Mouse (Mus musculus) thymus, adult 2 months (tissue): ENCODE data around the gene Prkcb.

Experiments
- CTCF ChIP-seq: fragments of 200-500 bp; IDR thresholded peaks from 2 replicates; pipeline ENCODE4 v1.5.1; 2012; ENCODE audit warnings: mild to moderate bottlenecking, control low read depth, low read length, moderate library complexity, borderline replicate concordance; ENCODE audit not compliant: control insufficient read depth, poor library complexity, insufficient read depth; ENCODE audit errors: extremely low read depth
- POLR2A ChIP-seq: fragments of 200-500 bp; IDR thresholded peaks from 2 replicates; pipeline ENCODE4 v1.6.1; 2012; ENCODE audit warnings: mild to moderate bottlenecking, low read length, control low read depth, moderate library complexity; ENCODE audit not compliant: control insufficient read depth, poor library complexity, insufficient read depth; ENCODE audit errors: extremely low read depth

DNA sequence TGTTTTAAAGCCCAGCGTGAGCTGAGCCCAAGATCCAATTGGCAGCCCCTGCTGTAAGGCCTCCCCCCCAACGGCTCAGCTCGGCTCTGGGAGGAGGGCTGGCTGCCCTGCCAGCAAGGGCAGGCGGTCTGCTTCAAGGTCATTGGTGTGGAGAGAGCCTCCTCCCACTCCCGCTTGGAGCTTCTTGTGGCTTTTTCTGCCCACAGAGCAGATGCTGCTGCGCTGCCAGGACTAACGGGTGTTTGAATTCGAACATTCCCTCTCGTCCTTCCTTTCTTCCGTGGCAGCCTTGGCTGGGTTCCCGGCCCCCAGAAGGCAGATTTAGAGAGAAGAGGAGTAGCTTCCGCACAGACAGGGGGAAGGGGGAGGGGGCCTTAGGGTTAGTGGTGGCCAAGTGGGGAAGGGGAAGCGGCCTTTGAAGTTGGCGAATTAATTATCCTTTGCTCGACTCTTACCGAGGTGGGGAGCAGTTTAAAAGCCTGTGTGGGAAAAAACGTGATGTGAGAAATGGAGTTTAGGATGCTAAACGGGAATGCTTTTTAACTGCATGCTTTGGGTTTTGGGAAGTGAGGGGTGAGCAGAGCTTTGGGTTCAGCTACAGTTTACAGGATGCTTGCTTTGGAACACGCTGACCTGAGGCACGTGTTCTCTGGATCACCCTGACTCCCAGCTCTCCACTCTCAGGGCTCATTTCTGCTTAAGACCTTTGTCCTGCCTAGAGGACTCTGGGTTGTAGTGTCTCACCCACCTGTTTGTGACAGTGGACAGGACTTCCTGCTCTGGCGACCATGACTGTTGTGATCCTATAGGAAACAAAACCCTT, 116.2 kb downstream of the Prkcb start:
- TF ChIP-seq POLR2A (no peak), CTCF (no peak)
